Mouse (Mus musculus) intestine, postnatal 0 days (tissue): ENCODE results near the gene Chmp2a. TPM values are rescaled to one million over a fixed set of nuclear protein-coding genes. Genes with fewer than 3 reads are reported as not detected.

Experiments
- ATAC-seq: fragments of 200-750 bp; cut with Nextera tagmentation; 2 replicates; pipeline ENCODE4 v1.8.0; 2017; ENCODE audit warnings: mild to moderate bottlenecking, moderate TSS enrichment, moderate library complexity
- H3K27ac ChIP-seq: fragments of 300-500 bp; sonication (generic); 2 replicates; pipeline ENCODE4 v1.5.1; 2014; ENCODE audit warnings: mild to moderate bottlenecking, low read depth, low read length, moderate library complexity
- H3K27me3 ChIP-seq: fragments of 300-500 bp; sonication (generic); replicated peaks from 2 replicates; pipeline ENCODE4 v1.6.1; 2014; ENCODE audit warnings: low read length, mixed read lengths; ENCODE audit not compliant: control insufficient read depth, insufficient read depth
- H3K36me3 ChIP-seq: fragments of 300-500 bp; sonication (generic); 2 replicates; pipeline ENCODE4 v1.6.1; 2014; ENCODE audit warnings: mild to moderate bottlenecking, moderate library complexity; ENCODE audit not compliant: control insufficient read depth, insufficient read depth
- H3K4me1 ChIP-seq: fragments of 300-500 bp; sonication (generic); replicated peaks from 2 replicates; pipeline ENCODE4 v1.6.1; 2014; ENCODE audit warnings: antibody characterized with exemption, low read length, mixed read lengths; ENCODE audit not compliant: control insufficient read depth, insufficient read depth
- H3K4me2 ChIP-seq: fragments of 300-500 bp; sonication (generic); replicated peaks from 2 replicates; pipeline ENCODE4 v1.6.1; 2014; ENCODE audit warnings: low read depth, mild to moderate bottlenecking, moderate library complexity
- H3K4me3 ChIP-seq: fragments of 300-500 bp; sonication (generic); 2 replicates; pipeline ENCODE4 v1.5.1; 2014; ENCODE audit warnings: low read depth, low read length
- H3K9ac ChIP-seq: fragments of 300-500 bp; sonication (generic); 2 replicates; pipeline ENCODE4 v1.6.1; 2014; ENCODE audit warnings: mild to moderate bottlenecking, low read depth, low read length
- H3K9me3 ChIP-seq: fragments of 300-500 bp; sonication (generic); 2 replicates; pipeline ENCODE4 v1.6.1; 2016; ENCODE audit warnings: mixed run types; ENCODE audit not compliant: control insufficient read depth
- CTCF ChIP-seq: sonication (generic); IDR thresholded peaks from 2 replicates; pipeline ENCODE4 v1.5.1; 2016; ENCODE audit warnings: low read depth, mild to moderate bottlenecking, control low read depth, antibody characterized with exemption, moderate library complexity
- WGBS: fragments of 180-500 bp; shearing (Covaris S2); extraction: QIAGEN DNeasy Blood & Tissue Kit; methylation state at CpG from one replicate; pipeline ENCODE4 v1.1.7; 2014; 5-methylcytosine and 5-hydroxymethylcytosine counted together
- polyA plus RNA-seq: library from polyadenylated mRNA; unstranded; fragments of >200 nt; fragmentation: Nextera tagmentation; extraction: Ambion mirVana; gene quantifications from 2 replicates; pipeline ENCODE4 v1.2.1, GENCODE M21; 2015

Gene Chmp2a
- polyA plus RNA-seq, 1 experiment from 2014 or later = 329 TPM

- under 1% methylated on average over 56 of the region's 65 CpGs for WGBS
- no peak for TF ChIP-seq CTCF
- Histone ChIP-seq H3K27me3 (peaks cover 5% of the 10 kb centered on the region), H3K9ac (peak within 1 kb of the TSS; percentile 96), H3K4me1 (0 out of 2 replicates have a peak, but pooled peaks cover 6% of the 10 kb centered on the region), H3K27ac (peak within 1 kb of the TSS; percentile 99), H3K4me3 (peak within 1 kb of the TSS; percentile 81), H3K4me2 (peak within 1 kb of the TSS; percentile 79), H3K9me3 (no peaks in the 10 kb centered on the region), H3K36me3 (peaks cover 9% of the 10 kb centered on the region; the same call in 1 of the 2 replicates)
- peak; percentile 94 for ATAC-seq
Observed at GRCm38 (mm10) chr7:13037901-13038555, 3.4 kb upstream of the Chmp2a start, which contains the start of gene Ube2m. Gene Ube2m (minus strand): TSS chr7:13038275.

- no peak for TF ChIP-seq CTCF
- 0 out of 2 replicates have a peak, but pooled peaks cover 6% of the 10 kb centered on the region for H3K4me1 ChIP-seq
- WGBS = under 1% methylated on average over 32 of the region's 33 CpGs
- peak overlapping the region; percentile 79 for H3K4me2 ChIP-seq
- H3K27me3 ChIP-seq = no peaks in the 10 kb centered on the region
- H3K9me3 ChIP-seq = no peaks in the 10 kb centered on the region
- ATAC-seq = peak; percentile 22
- H3K9ac ChIP-seq = peak overlapping the region; percentile 96
- peaks cover 13% of the 10 kb centered on the region; the same call in 1 of the 2 replicates for H3K36me3 ChIP-seq
- peak overlapping the region; percentile 99 for H3K27ac ChIP-seq
- H3K4me3 ChIP-seq = peak overlapping the region; percentile 81
Observed at GRCm38 (mm10) chr7:13037366-13037765, 2.8 kb upstream of the Chmp2a start.

GRCm38 (mm10) chr7:13036806-13037205, 2.2 kb upstream of the Chmp2a start:
- Histone ChIP-seq H3K36me3 (peaks cover 19% of the 10 kb centered on the region), H3K4me1 (0 out of 2 replicates have a peak, but pooled peaks cover 6% of the 10 kb centered on the region), H3K4me2 (peak overlapping the region; percentile 79), H3K9ac (peak overlapping the region; percentile 96), H3K27me3 (no peaks in the 10 kb centered on the region), H3K4me3 (peak overlapping the region; percentile 81), H3K9me3 (no peaks in the 10 kb centered on the region), H3K27ac (peak overlapping the region; percentile 99; the same call in 1 of the 2 replicates)
- 25% methylated on average over 4 of the region's 4 CpGs for WGBS
- ATAC-seq = no peak
- TF ChIP-seq CTCF = no peak

GRCm38 (mm10) chr7:13035211-13035855, 726 bp upstream of the Chmp2a start:
- 76% methylated on average over 17 of the region's 17 CpGs for WGBS

GRCm38 (mm10) chr7:13033451-13034147, 1.0 kb downstream of the Chmp2a start:
- peak overlapping the region; percentile 84 for H3K4me2 ChIP-seq
- H3K27me3 ChIP-seq = no peaks in the 10 kb centered on the region
- no peak for TF ChIP-seq CTCF
- H3K9me3 ChIP-seq = no peaks in the 10 kb centered on the region
- peak overlapping the region; percentile 85 for H3K9ac ChIP-seq
- peak overlapping the region; percentile 69 for H3K4me3 ChIP-seq
- peak overlapping the region; percentile 95; the same call in 1 of the 2 replicates for H3K27ac ChIP-seq
- 34% methylated on average over 13 of the region's 13 CpGs for WGBS
- no peak for ATAC-seq
- H3K4me1 ChIP-seq = 0 out of 2 replicates have a peak, but pooled peaks cover 4% of the 10 kb centered on the region
- peaks cover 51% of the 10 kb centered on the region for H3K36me3 ChIP-seq

More at GRCm38 (mm10) chr7:13035211-13035855, 726 bp upstream of the Chmp2a start:
- ATAC-seq = no peak
- Histone ChIP-seq H3K27ac (peak overlapping the region; percentile 95), H3K9me3 (no peaks in the 10 kb centered on the region), H3K9ac (no peak overlapping the region), H3K27me3 (no peaks in the 10 kb centered on the region), H3K4me3 (no peak overlapping the region), H3K36me3 (peaks cover 33% of the 10 kb centered on the region), H3K4me2 (peak overlapping the region; percentile 84), H3K4me1 (0 out of 2 replicates have a peak, but pooled peaks cover 6% of the 10 kb centered on the region)
- TF ChIP-seq CTCF = 0 out of 2 replicates have a peak, but pooled peaks have one; percentile 5

- peaks cover 61% of the 10 kb centered on the region for H3K36me3 ChIP-seq
- WGBS = 91% methylated on average over 7 of the region's 7 CpGs
- no peak overlapping the region for H3K27ac ChIP-seq
- H3K9ac ChIP-seq = no peak overlapping the region
- no peak for ATAC-seq
- no peak overlapping the region for H3K4me3 ChIP-seq
- no peak for TF ChIP-seq CTCF
- H3K9me3 ChIP-seq = no peaks in the 10 kb centered on the region
- no peaks in the 10 kb centered on the region for H3K27me3 ChIP-seq
- H3K4me2 ChIP-seq = no peak overlapping the region
- 0 out of 2 replicates have a peak, but pooled peaks cover 4% of the 10 kb centered on the region for H3K4me1 ChIP-seq
Observed at GRCm38 (mm10) chr7:13032541-13032940, 2.1 kb downstream of the Chmp2a start.
